Mouse (Mus musculus) neural tube, embryonic 12.5 days (tissue): ENCODE data around the gene Vac14. TPM values are rescaled to one million over a fixed set of nuclear protein-coding genes. Genes with fewer than 3 reads are reported as not detected.
"Not testable (repeated sequence)": the region's sequence is repeated elsewhere in the genome, so short reads cannot be mapped to it uniquely, and the experiment has no call there.

ENCODE experiments used
- ATAC-seq: fragments of 200-750 bp; cut with Nextera tagmentation; 2 replicates; pipeline ENCODE4 v1.8.0; 2017; ENCODE audit warnings: low read depth, mild to moderate bottlenecking, moderate TSS enrichment, moderate library complexity; ENCODE audit not compliant: low FRiP score
- H3K27ac ChIP-seq: fragments of 300-500 bp; sonication (generic); 2 replicates; pipeline ENCODE4 v1.5.1; 2016
- H3K27me3 ChIP-seq: fragments of 300-500 bp; sonication (generic); replicated peaks from 2 replicates; pipeline ENCODE4 v1.6.1; 2016; ENCODE audit warnings: mild to moderate bottlenecking
- H3K36me3 ChIP-seq: fragments of 300-500 bp; sonication (generic); 2 replicates; pipeline ENCODE4 v1.6.1; 2016; ENCODE audit warnings: mild to moderate bottlenecking
- H3K4me1 ChIP-seq: fragments of 300-500 bp; sonication (generic); 2 replicates; pipeline ENCODE4 v1.6.1; 2016
- H3K4me2 ChIP-seq: fragments of 300-500 bp; sonication (generic); replicated peaks from 2 replicates; pipeline ENCODE4 v1.6.1; 2016; ENCODE audit warnings: mild to moderate bottlenecking
- H3K4me3 ChIP-seq: fragments of 300-500 bp; sonication (generic); 2 replicates; pipeline ENCODE4 v1.5.1; 2016
- H3K9ac ChIP-seq: fragments of 300-500 bp; sonication (generic); 2 replicates; pipeline ENCODE4 v1.6.1; 2016; ENCODE audit warnings: mild to moderate bottlenecking
- H3K9me3 ChIP-seq: fragments of 300-500 bp; sonication (generic); 2 replicates; pipeline ENCODE4 v1.6.1; 2016; ENCODE audit warnings: mild to moderate bottlenecking
- WGBS: fragments of 180-500 bp; shearing (Covaris S2); methylation state at CpG from one replicate; pipeline ENCODE4 v1.1.7; 2016; 5-methylcytosine and 5-hydroxymethylcytosine counted together
- polyA plus RNA-seq: library from polyadenylated mRNA; unstranded; fragments of >200 nt; fragmentation: Nextera tagmentation; extraction: Ambion mirVana; gene quantifications from 2 replicates; pipeline ENCODE4 v1.2.1, GENCODE M21; 2016

Gene Vac14
- polyA plus RNA-seq, 1 experiment from 2014 or later: 34.5 TPM

GRCm38 (mm10) chr8:110651847-110652246 lies 33.5 kb downstream of the Vac14 start:
- Histone ChIP-seq H3K27me3 (no peaks in the 10 kb centered on the region), H3K27ac (no peak overlapping the region), H3K36me3 (peaks cover 18% of the 10 kb centered on the region), H3K4me1 (no peaks in the 10 kb centered on the region), H3K9ac (no peak overlapping the region), H3K9me3 (no peaks in the 10 kb centered on the region), H3K4me3 (no peak overlapping the region), H3K4me2 (no peak overlapping the region)
- no peak for ATAC-seq
- WGBS: 86% methylated on average over 4 of the region's 4 CpGs

GRCm38 (mm10) chr8:110654075-110655060 lies 36.0 kb downstream of the Vac14 start:
- WGBS: 89% methylated on average over 9 of the region's 9 CpGs
- no peak overlapping the region for H3K4me3 ChIP-seq
- H3K4me1 ChIP-seq: no peaks in the 10 kb centered on the region
- H3K9me3 ChIP-seq: no peaks in the 10 kb centered on the region
- no peak overlapping the region for H3K9ac ChIP-seq
- no peak overlapping the region for H3K27ac ChIP-seq
- no peak overlapping the region for H3K4me2 ChIP-seq
- H3K27me3 ChIP-seq: no peaks in the 10 kb centered on the region
- peaks cover 21% of the 10 kb centered on the region for H3K36me3 ChIP-seq
- no peak for ATAC-seq

- Histone ChIP-seq H3K4me3 (no peak overlapping the region), H3K4me2 (no peak overlapping the region), H3K27me3 (no peaks in the 10 kb centered on the region), H3K9ac (no peak overlapping the region), H3K27ac (no peak overlapping the region), H3K4me1 (no peaks in the 10 kb centered on the region), H3K9me3 (no peaks in the 10 kb centered on the region), H3K36me3 (peaks cover 28% of the 10 kb centered on the region)
- no peak for ATAC-seq
- 89% methylated on average over 1 of the region's 1 CpGs for WGBS
Observed at GRCm38 (mm10) chr8:110655827-110656226, 37.4 kb downstream of the Vac14 start.

GRCm38 (mm10) chr8:110657661-110658060 lies 39.3 kb downstream of the Vac14 start:
- ATAC-seq: no peak
- Histone ChIP-seq H3K4me3 (no peak overlapping the region), H3K27me3 (no peaks in the 10 kb centered on the region), H3K27ac (no peak overlapping the region), H3K36me3 (peaks cover 24% of the 10 kb centered on the region), H3K4me2 (no peak overlapping the region), H3K9me3 (no peaks in the 10 kb centered on the region), H3K9ac (no peak overlapping the region), H3K4me1 (no peaks in the 10 kb centered on the region)
- 90% methylated on average over 2 of the region's 2 CpGs for WGBS

GRCm38 (mm10) chr8:110660121-110660520 lies 41.7 kb downstream of the Vac14 start:
- no peak overlapping the region for H3K4me2 ChIP-seq
- no peaks in the 10 kb centered on the region for H3K9me3 ChIP-seq
- H3K36me3 ChIP-seq: peaks cover 24% of the 10 kb centered on the region
- no peak for ATAC-seq
- no peak overlapping the region for H3K9ac ChIP-seq
- H3K4me1 ChIP-seq: peaks cover 19% of the 10 kb centered on the region
- H3K4me3 ChIP-seq: no peak overlapping the region
- H3K27me3 ChIP-seq: no peaks in the 10 kb centered on the region
- no peak overlapping the region for H3K27ac ChIP-seq

GRCm38 (mm10) chr8:110662545-110662944 lies 44.2 kb downstream of the Vac14 start:
- 80% methylated on average over 5 of the region's 5 CpGs for WGBS
- H3K9me3 ChIP-seq: no peaks in the 10 kb centered on the region
- peaks cover 20% of the 10 kb centered on the region for H3K4me1 ChIP-seq
- H3K4me2 ChIP-seq: no peak overlapping the region
- H3K27me3 ChIP-seq: no peaks in the 10 kb centered on the region
- H3K36me3 ChIP-seq: peaks cover 19% of the 10 kb centered on the region
- H3K9ac ChIP-seq: no peak overlapping the region
- no peak overlapping the region for H3K27ac ChIP-seq
- ATAC-seq: no peak
- no peak overlapping the region for H3K4me3 ChIP-seq

GRCm38 (mm10) chr8:110663015-110663742 lies 44.8 kb downstream of the Vac14 start:
- H3K4me3 ChIP-seq: no peak overlapping the region
- WGBS: 81% methylated on average over 6 of the region's 6 CpGs
- ATAC-seq: no peak
- H3K27me3 ChIP-seq: no peaks in the 10 kb centered on the region
- H3K36me3 ChIP-seq: peaks cover 13% of the 10 kb centered on the region
- no peaks in the 10 kb centered on the region for H3K9me3 ChIP-seq
- H3K4me1 ChIP-seq: peaks cover 20% of the 10 kb centered on the region
- no peak overlapping the region for H3K9ac ChIP-seq
- H3K4me2 ChIP-seq: no peak overlapping the region
- H3K27ac ChIP-seq: no peak overlapping the region

- no peak for ATAC-seq
- no peak overlapping the region for H3K4me2 ChIP-seq
- peak overlapping the region; percentile 39; the same call in 1 of the 2 replicates for H3K27ac ChIP-seq
- peaks cover 13% of the 10 kb centered on the region for H3K36me3 ChIP-seq
- no peaks in the 10 kb centered on the region for H3K27me3 ChIP-seq
- H3K9ac ChIP-seq: no peak overlapping the region
- no peak overlapping the region for H3K4me3 ChIP-seq
- WGBS: 63% methylated on average over 7 of the region's 7 CpGs
- peaks cover 20% of the 10 kb centered on the region for H3K4me1 ChIP-seq
- H3K9me3 ChIP-seq: no peaks in the 10 kb centered on the region
Observed at GRCm38 (mm10) chr8:110664202-110664896, 46.0 kb downstream of the Vac14 start.

GRCm38 (mm10) chr8:110665000-110665399 lies 46.6 kb downstream of the Vac14 start:
- no peak for ATAC-seq
- peaks cover 20% of the 10 kb centered on the region for H3K4me1 ChIP-seq
- peaks cover 12% of the 10 kb centered on the region for H3K36me3 ChIP-seq
- no peaks in the 10 kb centered on the region for H3K9me3 ChIP-seq
- no peaks in the 10 kb centered on the region for H3K27me3 ChIP-seq
- no peak overlapping the region for H3K27ac ChIP-seq
- 89% methylated on average over 3 of the region's 3 CpGs for WGBS
- H3K4me2 ChIP-seq: no peak overlapping the region
- H3K9ac ChIP-seq: no peak overlapping the region
- H3K4me3 ChIP-seq: no peak overlapping the region

GRCm38 (mm10) chr8:110667590-110668177 lies 49.3 kb downstream of the Vac14 start:
- H3K9me3 ChIP-seq, H3K9ac ChIP-seq, H3K4me2 ChIP-seq, H3K27me3 ChIP-seq, H3K27ac ChIP-seq, ATAC-seq, H3K4me3 ChIP-seq: not testable (repeated sequence)
- 90% methylated on average over 8 of the region's 8 CpGs for WGBS
- Histone ChIP-seq H3K36me3 (peaks cover 16% of the 10 kb centered on the region), H3K4me1 (peaks cover 20% of the 10 kb centered on the region)

- Histone ChIP-seq H3K4me3 (no peak overlapping the region), H3K4me2 (no peak overlapping the region), H3K27ac (no peak overlapping the region), H3K9me3 (no peaks in the 10 kb centered on the region), H3K36me3 (peaks cover 37% of the 10 kb centered on the region), H3K4me1 (peaks cover under 1% of the 10 kb centered on the region), H3K9ac (no peak overlapping the region), H3K27me3 (no peaks in the 10 kb centered on the region)
- no peak for ATAC-seq
- 62% methylated on average over 8 of the region's 8 CpGs for WGBS
Observed at GRCm38 (mm10) chr8:110669932-110670628, 51.7 kb downstream of the Vac14 start.
